17 mouse cellular contexts compared by ENCODE assay signal in genomic region chr5:7580413-7580812, GRCm38 (mm10).
DNase-seq lines count a peak whose midpoint lies in the region; ATAC-seq and TF ChIP-seq lines count a peak whose summit lies in the region.
"Had no signal": no experiment of that assay in that cellular context is flagged by ENCODE, and none has a peak within 500 bp of the region (broad histone marks: within the 10 kb centered on the region; RNA-seq: fewer than 3 reads in every experiment).

No protein-coding gene starts in this region.

- H3K27ac ChIP-seq in forebrain, embryonic 14.5 days (ENCODE audit: low read depth, low read length), result no peak overlapping the region
- H3K27ac ChIP-seq in forebrain, embryonic 12.5 days, result no peak overlapping the region
- H3K27ac ChIP-seq in lung, embryonic 14.5 days (ENCODE audit: low read depth), result peak overlapping the region; percentile 50; the same call in 1 of the 2 replicates
- no peak overlapping the region for H3K27ac ChIP-seq in lung, postnatal 0 days (ENCODE audit: low read length)
- H3K27ac ChIP-seq in forebrain, embryonic 16.5 days (ENCODE audit: low read length), result no peak overlapping the region
- H3K27ac ChIP-seq in midbrain, embryonic 13.5 days, result no peak overlapping the region
- H3K27ac ChIP-seq: embryonic facial prominence, embryonic 10.5 days; embryonic facial prominence, embryonic 12.5 days had no signal

- no peaks in the 10 kb centered on the region for H3K4me1 ChIP-seq in forebrain, embryonic 14.5 days (ENCODE audit: control insufficient read depth, insufficient read depth, low read length)
- no peaks in the 10 kb centered on the region for H3K4me1 ChIP-seq in forebrain, embryonic 12.5 days
- no peaks in the 10 kb centered on the region for H3K4me1 ChIP-seq in lung, embryonic 14.5 days (ENCODE audit: insufficient read depth)
- H3K4me1 ChIP-seq in lung, postnatal 0 days (ENCODE audit: insufficient read depth, low read depth, low read length), result no peaks in the 10 kb centered on the region
- H3K4me1 ChIP-seq in forebrain, embryonic 16.5 days (replicated peaks; ENCODE audit: control insufficient read depth, insufficient read depth, low read length), result no peaks in the 10 kb centered on the region
- no peaks in the 10 kb centered on the region for H3K4me1 ChIP-seq in midbrain, embryonic 13.5 days (replicated peaks)
- H3K4me1 ChIP-seq: embryonic facial prominence, embryonic 10.5 days; embryonic facial prominence, embryonic 12.5 days had no signal

- no peak for TF ChIP-seq CTCF in lung, embryonic 14.5 days (IDR thresholded peaks at IDR 0.05; ENCODE audit: low read depth)
- no peak for TF ChIP-seq CTCF in lung, postnatal 0 days (IDR thresholded peaks at IDR 0.05)

- H3K4me2 ChIP-seq in forebrain, embryonic 14.5 days (ENCODE audit: low read length), result no peak overlapping the region
- H3K4me2 ChIP-seq in forebrain, embryonic 12.5 days, result no peak overlapping the region
- H3K4me2 ChIP-seq in lung, embryonic 14.5 days, result no peak overlapping the region
- no peak overlapping the region for H3K4me2 ChIP-seq in lung, postnatal 0 days (replicated peaks; ENCODE audit: low read depth, low read length)
- no peak overlapping the region for H3K4me2 ChIP-seq in forebrain, embryonic 16.5 days (ENCODE audit: low read length)
- no peak overlapping the region for H3K4me2 ChIP-seq in midbrain, embryonic 13.5 days (replicated peaks)
- H3K4me2 ChIP-seq: embryonic facial prominence, embryonic 12.5 days had no signal

- peak; percentile 4 for DNase-seq in forebrain, embryonic 14.5 days (ENCODE audit: low spot score)
- no peak for DNase-seq in lung, embryonic 14.5 days
- no peak for DNase-seq in lung, postnatal 0 days (ENCODE audit: low spot score)
- DNase-seq in right cerebral cortex, adult 18-20 months, result no peak
- DNase-seq: adrenal gland, adult 2 months; adrenal gland, postnatal 10 days; adrenal gland, postnatal 25 days; cerebellum, adult 11-12 months; cerebellum, adult 2 months; cerebellum, adult 9-10 months; cerebellum, postnatal 10 days; cerebellum, postnatal 25 days had no signal

- 62% methylated on average over 2 of the region's 2 CpGs for WGBS in forebrain, embryonic 14.5 days
- 60% methylated on average over 2 of the region's 2 CpGs for WGBS in forebrain, embryonic 12.5 days
- 56% methylated on average over 2 of the region's 2 CpGs for WGBS in lung, embryonic 14.5 days
- 50% methylated on average over 2 of the region's 2 CpGs for WGBS in lung, postnatal 0 days
- WGBS in forebrain, embryonic 16.5 days, result 51% methylated on average over 2 of the region's 2 CpGs
- 68% methylated on average over 2 of the region's 2 CpGs for WGBS in midbrain, embryonic 13.5 days

- no peaks in the 10 kb centered on the region for H3K27me3 ChIP-seq in forebrain, embryonic 14.5 days (replicated peaks; ENCODE audit: control insufficient read depth, insufficient read depth, low read length)
- H3K27me3 ChIP-seq in forebrain, embryonic 12.5 days, result no peaks in the 10 kb centered on the region
- H3K27me3 ChIP-seq in lung, embryonic 14.5 days (ENCODE audit: insufficient read depth, low read length), result no peaks in the 10 kb centered on the region
- no peaks in the 10 kb centered on the region for H3K27me3 ChIP-seq in lung, postnatal 0 days (replicated peaks; ENCODE audit: insufficient read depth, low read length)
- no peaks in the 10 kb centered on the region for H3K27me3 ChIP-seq in forebrain, embryonic 16.5 days (replicated peaks; ENCODE audit: control insufficient read depth, insufficient read depth, low read length)
- H3K27me3 ChIP-seq in midbrain, embryonic 13.5 days, result no peaks in the 10 kb centered on the region
- H3K27me3 ChIP-seq: embryonic facial prominence, embryonic 12.5 days had no signal

- TF ChIP-seq EP300 in lung, postnatal 0 days (IDR thresholded peaks at IDR 0.05), result no peak

- no peak overlapping the region for H3K9ac ChIP-seq in forebrain, embryonic 14.5 days (ENCODE audit: low read length)
- no peak overlapping the region for H3K9ac ChIP-seq in forebrain, embryonic 12.5 days
- no peak overlapping the region for H3K9ac ChIP-seq in lung, embryonic 14.5 days
- no peak overlapping the region for H3K9ac ChIP-seq in lung, postnatal 0 days (replicated peaks; ENCODE audit: low read depth)
- H3K9ac ChIP-seq in forebrain, embryonic 16.5 days (replicated peaks; ENCODE audit: low read depth, low read length), result no peak overlapping the region
- H3K9ac ChIP-seq in midbrain, embryonic 13.5 days (replicated peaks), result no peak overlapping the region
- H3K9ac ChIP-seq: embryonic facial prominence, embryonic 12.5 days had no signal

- no peaks in the 10 kb centered on the region for H3K36me3 ChIP-seq in forebrain, embryonic 14.5 days (ENCODE audit: control insufficient read depth, insufficient read depth, low read length)
- no peaks in the 10 kb centered on the region for H3K36me3 ChIP-seq in forebrain, embryonic 12.5 days (replicated peaks)
- no peaks in the 10 kb centered on the region for H3K36me3 ChIP-seq in lung, embryonic 14.5 days (ENCODE audit: insufficient read depth)
- no peaks in the 10 kb centered on the region for H3K36me3 ChIP-seq in lung, postnatal 0 days (ENCODE audit: insufficient read depth, low read length)
- H3K36me3 ChIP-seq in forebrain, embryonic 16.5 days (ENCODE audit: control insufficient read depth, insufficient read depth), result no peaks in the 10 kb centered on the region
- H3K36me3 ChIP-seq in midbrain, embryonic 13.5 days, result no peaks in the 10 kb centered on the region
- H3K36me3 ChIP-seq: embryonic facial prominence, embryonic 10.5 days; embryonic facial prominence, embryonic 12.5 days had no signal

- no peaks in the 10 kb centered on the region for H3K9me3 ChIP-seq in forebrain, embryonic 14.5 days (replicated peaks; ENCODE audit: control insufficient read depth, low read length)
- no peaks in the 10 kb centered on the region for H3K9me3 ChIP-seq in forebrain, embryonic 12.5 days
- H3K9me3 ChIP-seq in lung, embryonic 14.5 days (ENCODE audit: low read depth, low read length), result no peaks in the 10 kb centered on the region
- H3K9me3 ChIP-seq in lung, postnatal 0 days (ENCODE audit: low read length), result no peaks in the 10 kb centered on the region
- no peaks in the 10 kb centered on the region for H3K9me3 ChIP-seq in forebrain, embryonic 16.5 days (ENCODE audit: control insufficient read depth, low read length)
- H3K9me3 ChIP-seq in midbrain, embryonic 13.5 days, result no peaks in the 10 kb centered on the region
- H3K9me3 ChIP-seq: embryonic facial prominence, embryonic 10.5 days; embryonic facial prominence, embryonic 12.5 days had no signal

- ATAC-seq in forebrain, embryonic 14.5 days, result no peak
- ATAC-seq in forebrain, embryonic 12.5 days (ENCODE audit: low FRiP score), result no peak
- no peak for ATAC-seq in lung, embryonic 14.5 days (ENCODE audit: insufficient read depth)
- ATAC-seq in lung, postnatal 0 days, result no peak
- ATAC-seq in forebrain, embryonic 16.5 days, result peak; percentile 85
- no peak for ATAC-seq in midbrain, embryonic 13.5 days

- no peak overlapping the region for H3K4me3 ChIP-seq in forebrain, embryonic 14.5 days (ENCODE audit: low read depth, low read length)
- H3K4me3 ChIP-seq in forebrain, embryonic 12.5 days (replicated peaks), result no peak overlapping the region
- no peak overlapping the region for H3K4me3 ChIP-seq in lung, embryonic 14.5 days (ENCODE audit: low read depth, low read length)
- no peak overlapping the region for H3K4me3 ChIP-seq in lung, postnatal 0 days (ENCODE audit: low read depth, low read length)
- no peak overlapping the region for H3K4me3 ChIP-seq in forebrain, embryonic 16.5 days (replicated peaks; ENCODE audit: low read length)
- no peak overlapping the region for H3K4me3 ChIP-seq in midbrain, embryonic 13.5 days (replicated peaks)
- H3K4me3 ChIP-seq: embryonic facial prominence, embryonic 10.5 days; embryonic facial prominence, embryonic 12.5 days had no signal
